Mouse (Mus musculus) liver, postnatal 0 days (tissue): Measurements from ENCODE around the gene Il10rb.

Experiments used
- CTCF ChIP-seq: sonication (generic); IDR thresholded peaks from 2 replicates; pipeline ENCODE4 v1.5.1; 2016; ENCODE audit warnings: antibody characterized with exemption, low read depth
- EP300 ChIP-seq: IDR thresholded peaks from 2 replicates; pipeline ENCODE4 v1.6.1; 2016; ENCODE audit warnings: antibody characterized with exemption, low read depth, mild to moderate bottlenecking

- TF ChIP-seq CTCF (no peak), EP300 (no peak)
Observed at GRCm38 (mm10) chr16:91459396-91459795, 53.4 kb downstream of the Il10rb start.
